In genomic region chr8:84023085-84023484, GRCm38 (mm10) we compare ENCODE assay signal across 12 mouse cellular contexts. TPM values are rescaled to one million over a fixed set of nuclear protein-coding genes. Genes with fewer than 3 reads are reported as not detected.
DNase-seq lines count a peak whose midpoint lies in the region; ATAC-seq and TF ChIP-seq lines count a peak whose summit lies in the region.
"Had no signal": no experiment of that assay in that cellular context is flagged by ENCODE, and none has a peak within 500 bp of the region (broad histone marks: within the 10 kb centered on the region; RNA-seq: fewer than 3 reads in every experiment).

No protein-coding gene starts in this region.

- H3K4me1 ChIP-seq in heart, embryonic 15.5 days (replicated peaks): peaks cover 47% of the 10 kb centered on the region

- TF ChIP-seq CTCF in left cerebral cortex, adult 2 months (IDR thresholded peaks at IDR 0.05): no peak

- H3K4me3 ChIP-seq in heart, embryonic 15.5 days: no peak overlapping the region
- no peak overlapping the region for H3K4me3 ChIP-seq in left cerebral cortex, adult 2 months
- H3K4me3 ChIP-seq: forebrain, embryonic 12.5 days; liver, embryonic 15.5 days had no signal

- H3K27ac ChIP-seq in heart, embryonic 15.5 days: peak overlapping the region; percentile 66
- H3K27ac ChIP-seq in left cerebral cortex, adult 2 months: no peak overlapping the region
- H3K27ac ChIP-seq: forebrain, embryonic 12.5 days; liver, embryonic 15.5 days had no signal

- 6% methylated on average over 5 of the region's 5 CpGs for WGBS in heart, embryonic 15.5 days

- no peak overlapping the region for H3K9ac ChIP-seq in heart, embryonic 15.5 days
- H3K9ac ChIP-seq: forebrain, embryonic 12.5 days; liver, embryonic 15.5 days had no signal

- H3K27me3 ChIP-seq in heart, embryonic 15.5 days: peaks cover 54% of the 10 kb centered on the region

- H3K4me2 ChIP-seq in heart, embryonic 15.5 days: peak overlapping the region; percentile 23
- H3K4me2 ChIP-seq: forebrain, embryonic 12.5 days; liver, embryonic 15.5 days had no signal

- H3K36me3 ChIP-seq in heart, embryonic 15.5 days: no peaks in the 10 kb centered on the region
- H3K36me3 ChIP-seq: forebrain, embryonic 12.5 days; G1E; liver, embryonic 15.5 days had no signal

- DNase-seq in urinary bladder, postnatal 14 days (ENCODE audit: low spot score): peak; percentile 79
- no peak for DNase-seq in urinary bladder, adult 2 months (ENCODE audit: low spot score)
- peak; percentile 90 to 92 for DNase-seq in kidney, postnatal 25 days
- DNase-seq in yolk sac, embryonic 10.5 days (ENCODE audit: low spot score): peak; percentile 87
- no peak for DNase-seq in left cerebral cortex, adult 11 months (ENCODE audit: low spot score)
- DNase-seq in left cerebral cortex, adult 2 months (ENCODE audit: extremely low spot score in 1 of 2, low spot score in 2 of 2): no peak
- DNase-seq in left cerebral cortex, adult 9 months (ENCODE audit: low spot score in 2 of 2): no peak

- intact Hi-C loops in left cerebral cortex, adult 2 months (cut with DNase I): no loop called here

- peak; percentile 75 for ATAC-seq in heart, embryonic 15.5 days (replicated peaks; ENCODE audit: insufficient number of reproducible peaks, insufficient read depth, low FRiP score, low read depth)

- H3K9me3 ChIP-seq in heart, embryonic 15.5 days (replicated peaks): no peaks in the 10 kb centered on the region
- H3K9me3 ChIP-seq: forebrain, embryonic 12.5 days; G1E; liver, embryonic 15.5 days had no signal

RNA-seq across cellular contexts. Expression of gene Palm3, which starts 1.8 kb away (rescaled TPM):
- 0.21 and 0.24 TPM in 2 replicates for polyA plus RNA-seq in urinary bladder, adult 2 months (2012; rRNA removed)
- 1.2 and 1.9 TPM in 2 replicates for polyA plus RNA-seq in heart, embryonic 15.5 days (2015; fragmentation: Nextera tagmentation; extraction: Ambion mirVana)
- total RNA-seq in left cerebral cortex, adult 2 months (2021): 1 to 10 TPM; 2.2 to 2.7 TPM
- total RNA-seq: G1E had no signal

RNA-seq across cellular contexts. Expression of gene 2210011C24Rik, which starts 11.1 kb away (rescaled TPM):
- polyA plus RNA-seq in urinary bladder, adult 2 months (2012; rRNA removed): 0.14 and 0.15 TPM in 2 replicates
- polyA plus RNA-seq in heart, embryonic 15.5 days (2015; fragmentation: Nextera tagmentation; extraction: Ambion mirVana): 0.31 and 0.57 TPM in 2 replicates
- total RNA-seq in left cerebral cortex, adult 2 months (2021): 1 to 10 TPM; 1.0 to 1.3 TPM
- total RNA-seq: G1E had no signal
- polyA plus RNA-seq: forebrain, embryonic 12.5 days; G1E; liver, embryonic 15.5 days had no signal

RNA-seq across cellular contexts. Expression of gene Il27ra, which starts 19.3 kb away (rescaled TPM):
- polyA plus RNA-seq in urinary bladder, adult 2 months (2012; rRNA removed): 2.0 and 2.1 TPM in 2 replicates
- 5.4 and 6.6 TPM in 2 replicates for polyA plus RNA-seq in heart, embryonic 15.5 days (2015; fragmentation: Nextera tagmentation; extraction: Ambion mirVana)
- total RNA-seq in left cerebral cortex, adult 2 months (2021): under 1 TPM; 0.23 to 0.41 TPM
- total RNA-seq: G1E had no signal
- polyA plus RNA-seq: G1E had no signal

RNA-seq across cellular contexts. Expression of gene Rln3, which starts 21.7 kb away (rescaled TPM):
- 0.21 and 0.30 TPM in 2 replicates for polyA plus RNA-seq in urinary bladder, adult 2 months (2012; rRNA removed)
- polyA plus RNA-seq in heart, embryonic 15.5 days (2015; fragmentation: Nextera tagmentation; extraction: Ambion mirVana): 0.39 TPM in 1 of 2 replicates, not detected in the other
- total RNA-seq in left cerebral cortex, adult 2 months (2021): not detected
- total RNA-seq: G1E; layer of hippocampus, adult 18-20 months had no signal
- polyA plus RNA-seq: forebrain, embryonic 12.5 days; G1E had no signal

RNA-seq across cellular contexts. Expression of gene 1700067K01Rik, which starts 21.8 kb away (rescaled TPM):
- polyA plus RNA-seq in urinary bladder, adult 2 months (2012; rRNA removed): 0.18 and 0.19 TPM in 2 replicates
- polyA plus RNA-seq in heart, embryonic 15.5 days (2015; fragmentation: Nextera tagmentation; extraction: Ambion mirVana): 0.74 and 0.90 TPM in 2 replicates
- total RNA-seq in left cerebral cortex, adult 2 months (2021): under 1 TPM in 1 of 2 experiments, not detected in 1; 0.41 TPM

Comparison
In these comparisons a context has a peak if more than half of its experiments do, and no peak if none do; other contexts are left out.
1. DNase-seq: peak in urinary bladder, postnatal 14 days (single experiment), kidney, postnatal 25 days (2 of 2) and yolk sac, embryonic 10.5 days (single experiment); none in urinary bladder, adult 2 months (single experiment), left cerebral cortex, adult 11 months (single experiment), left cerebral cortex, adult 2 months (0 of 2) and left cerebral cortex, adult 9 months (0 of 2).